Mouse (Mus musculus): ENCODE measurements around the gene Pgam1. TPM values are rescaled to one million over a fixed set of nuclear protein-coding genes. Genes with fewer than 3 reads are reported as not detected.

Gene Pgam1
- polyA plus RNA-seq, 1 experiment from 2014 or later = 152 TPM

DNA sequence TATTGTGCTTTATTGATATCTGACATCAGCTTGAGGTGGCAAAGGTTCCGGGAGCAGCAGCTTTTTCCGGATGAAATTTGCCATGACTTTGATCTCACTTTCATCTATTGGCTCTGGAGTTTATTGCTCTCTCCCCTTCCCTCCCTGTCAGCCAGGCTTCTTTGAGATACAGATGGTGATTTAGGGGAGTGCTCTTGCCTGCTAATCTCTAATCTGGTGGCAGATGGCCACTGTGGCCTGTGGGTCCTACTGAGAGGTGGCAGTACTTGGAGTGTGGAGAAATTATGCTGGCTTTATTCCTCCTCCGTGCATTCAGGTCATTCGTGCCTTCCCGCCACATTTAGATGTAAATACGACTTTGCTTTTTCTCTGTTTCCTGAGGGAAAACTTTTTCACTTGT lies 22.4 kb downstream of the Pgam1 start:
- Histone ChIP-seq H3K36me3 (ENCODE audit: insufficient read depth, low read length) (no peaks in the 10 kb centered on the region), H3K4me3 (ENCODE audit: low read depth, low read length) (peak overlapping the region; percentile 65), H3K9ac (replicated peaks; ENCODE audit: low read depth) (peak overlapping the region; percentile 51), H3K9me3 (ENCODE audit: low read length) (no peaks in the 10 kb centered on the region), H3K27me3 (replicated peaks; ENCODE audit: insufficient read depth, low read length) (no peaks in the 10 kb centered on the region), H3K4me1 (ENCODE audit: insufficient read depth, low read depth, low read length) (0 out of 2 replicates have a peak, but pooled peaks cover 4% of the 10 kb centered on the region), H3K4me2 (replicated peaks; ENCODE audit: low read depth, low read length) (peak overlapping the region; percentile 90), H3K27ac (ENCODE audit: low read length) (no peak overlapping the region)
- DNase-seq (ENCODE audit: low spot score) = no peak
- no peak for ATAC-seq
- TF ChIP-seq CTCF (IDR thresholded peaks at IDR 0.05) (no peak), EP300 (IDR thresholded peaks at IDR 0.05) (no peak)
- WGBS = 28% methylated on average over 6 of the region's 6 CpGs

GRCm38 (mm10) chr19:41935921-41936320 lies 24.2 kb downstream of the Pgam1 start:
- no peak for ATAC-seq
- Histone ChIP-seq H3K27me3 (replicated peaks; ENCODE audit: insufficient read depth, low read length) (no peaks in the 10 kb centered on the region), H3K27ac (ENCODE audit: low read length) (no peak overlapping the region), H3K4me2 (replicated peaks; ENCODE audit: low read depth, low read length) (no peak overlapping the region), H3K4me1 (ENCODE audit: insufficient read depth, low read depth, low read length) (0 out of 2 replicates have a peak, but pooled peaks cover 4% of the 10 kb centered on the region), H3K4me3 (ENCODE audit: low read depth, low read length) (no peak overlapping the region), H3K9me3 (ENCODE audit: low read length) (no peaks in the 10 kb centered on the region), H3K9ac (replicated peaks; ENCODE audit: low read depth) (no peak overlapping the region), H3K36me3 (ENCODE audit: insufficient read depth, low read length) (0 out of 2 replicates have a peak, but pooled peaks cover 3% of the 10 kb centered on the region)
- WGBS = 82% methylated on average over 1 of the region's 1 CpGs
- no peak for DNase-seq (ENCODE audit: low spot score)
- TF ChIP-seq CTCF (IDR thresholded peaks at IDR 0.05) = no peak
- no peak for TF ChIP-seq EP300 (IDR thresholded peaks at IDR 0.05)

- Histone ChIP-seq H3K27ac (ENCODE audit: low read length) (no peak overlapping the region), H3K9me3 (ENCODE audit: low read length) (no peaks in the 10 kb centered on the region), H3K4me3 (ENCODE audit: low read depth, low read length) (no peak overlapping the region), H3K4me2 (replicated peaks; ENCODE audit: low read depth, low read length) (no peak overlapping the region), H3K9ac (replicated peaks; ENCODE audit: low read depth) (no peak overlapping the region), H3K36me3 (ENCODE audit: insufficient read depth, low read length) (peaks cover 25% of the 10 kb centered on the region), H3K27me3 (replicated peaks; ENCODE audit: insufficient read depth, low read length) (no peaks in the 10 kb centered on the region), H3K4me1 (ENCODE audit: insufficient read depth, low read depth, low read length) (no peaks in the 10 kb centered on the region)
- WGBS = 86% methylated on average over 5 of the region's 5 CpGs
- no peak for ATAC-seq
- no peak for DNase-seq (ENCODE audit: low spot score)
- TF ChIP-seq EP300 (IDR thresholded peaks at IDR 0.05) (no peak), CTCF (IDR thresholded peaks at IDR 0.05) (no peak)
Measured at GRCm38 (mm10) chr19:41938539-41938938, 26.8 kb downstream of the Pgam1 start.

- H3K4me3 ChIP-seq (ENCODE audit: low read depth, low read length) = no peak overlapping the region
- no peak for ATAC-seq
- no peak for TF ChIP-seq CTCF (IDR thresholded peaks at IDR 0.05)
- no peak for TF ChIP-seq EP300 (IDR thresholded peaks at IDR 0.05)
- no peaks in the 10 kb centered on the region for H3K4me1 ChIP-seq (ENCODE audit: insufficient read depth, low read depth, low read length)
- H3K36me3 ChIP-seq (ENCODE audit: insufficient read depth, low read length) = peaks cover 65% of the 10 kb centered on the region
- H3K9me3 ChIP-seq (ENCODE audit: low read length) = no peaks in the 10 kb centered on the region
- WGBS = 87% methylated on average over 7 of the region's 7 CpGs
- no peak overlapping the region for H3K27ac ChIP-seq (ENCODE audit: low read length)
- H3K4me2 ChIP-seq (replicated peaks; ENCODE audit: low read depth, low read length) = no peak overlapping the region
- H3K9ac ChIP-seq (replicated peaks; ENCODE audit: low read depth) = no peak overlapping the region
- DNase-seq (ENCODE audit: low spot score) = no peak
- H3K27me3 ChIP-seq (replicated peaks; ENCODE audit: insufficient read depth, low read length) = no peaks in the 10 kb centered on the region
Measured at GRCm38 (mm10) chr19:41943841-41944240, 32.1 kb downstream of the Pgam1 start.

- TF ChIP-seq EP300 (IDR thresholded peaks at IDR 0.05) (no peak), CTCF (IDR thresholded peaks at IDR 0.05) (peak; percentile 64)
- H3K4me1 ChIP-seq (ENCODE audit: insufficient read depth, low read depth, low read length) = no peaks in the 10 kb centered on the region
- H3K9ac ChIP-seq (replicated peaks; ENCODE audit: low read depth) = no peak overlapping the region
- H3K36me3 ChIP-seq (ENCODE audit: insufficient read depth, low read length) = peaks cover 47% of the 10 kb centered on the region
- DNase-seq (ENCODE audit: low spot score) (peak; percentile 43), ATAC-seq (peak; percentile 55)
- no peaks in the 10 kb centered on the region for H3K9me3 ChIP-seq (ENCODE audit: low read length)
- no peaks in the 10 kb centered on the region for H3K27me3 ChIP-seq (replicated peaks; ENCODE audit: insufficient read depth, low read length)
- no peak overlapping the region for H3K4me2 ChIP-seq (replicated peaks; ENCODE audit: low read depth, low read length)
- no peak overlapping the region for H3K27ac ChIP-seq (ENCODE audit: low read length)
- no peak overlapping the region for H3K4me3 ChIP-seq (ENCODE audit: low read depth, low read length)
- WGBS = 77% methylated on average over 4 of the region's 4 CpGs
Measured at GRCm38 (mm10) chr19:41952287-41952686, 40.6 kb downstream of the Pgam1 start.

DNA sequence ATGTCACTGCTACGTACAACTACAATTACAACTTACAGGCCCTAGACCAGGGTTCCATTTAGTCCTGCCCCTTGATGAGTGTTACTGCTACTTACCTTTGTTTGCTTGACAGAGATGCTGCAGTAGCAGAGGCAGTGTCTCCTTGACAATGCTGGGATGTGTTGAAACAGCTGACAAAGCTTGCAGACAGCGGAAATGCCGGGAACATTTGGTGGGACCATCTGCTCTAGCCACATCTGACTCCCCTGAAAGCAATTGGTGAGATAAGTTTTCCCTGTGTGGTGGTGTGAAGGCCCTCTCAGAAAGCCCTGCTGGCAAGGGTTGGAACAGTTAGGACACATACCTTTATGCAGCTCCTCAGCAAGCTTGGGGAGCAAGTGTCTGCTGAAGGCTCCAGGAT lies 41.9 kb downstream of the Pgam1 start:
- no peak overlapping the region for H3K9ac ChIP-seq (replicated peaks; ENCODE audit: low read depth)
- no peak overlapping the region for H3K4me2 ChIP-seq (replicated peaks; ENCODE audit: low read depth, low read length)
- no peak for ATAC-seq
- H3K4me1 ChIP-seq (ENCODE audit: insufficient read depth, low read depth, low read length) = no peaks in the 10 kb centered on the region
- H3K4me3 ChIP-seq (ENCODE audit: low read depth, low read length) = no peak overlapping the region
- peaks cover 38% of the 10 kb centered on the region for H3K36me3 ChIP-seq (ENCODE audit: insufficient read depth, low read length)
- H3K27me3 ChIP-seq (replicated peaks; ENCODE audit: insufficient read depth, low read length) = no peaks in the 10 kb centered on the region
- no peaks in the 10 kb centered on the region for H3K9me3 ChIP-seq (ENCODE audit: low read length)
- no peak for DNase-seq (ENCODE audit: low spot score)
- TF ChIP-seq EP300 (IDR thresholded peaks at IDR 0.05) = no peak
- no peak for TF ChIP-seq CTCF (IDR thresholded peaks at IDR 0.05)
- no peak overlapping the region for H3K27ac ChIP-seq (ENCODE audit: low read length)
- WGBS = 92% methylated on average over 3 of the region's 3 CpGs

Other genes with a start within 250 kb of the Pgam1 start
- gene Slit1, start 168.3 kb upstream of the Pgam1 start, polyA plus RNA-seq (2015; fragmentation: Nextera tagmentation; extraction: Ambion mirVana) = 0.10 and 0.16 TPM in 2 replicates
- gene Arhgap19, start 109.9 kb upstream of the Pgam1 start, polyA plus RNA-seq (2015; fragmentation: Nextera tagmentation; extraction: Ambion mirVana) = 2.1 and 2.8 TPM in 2 replicates
- gene Frat1, start 82.0 kb upstream of the Pgam1 start, polyA plus RNA-seq (2015; fragmentation: Nextera tagmentation; extraction: Ambion mirVana) = 12.8 and 14.1 TPM in 2 replicates
- gene Frat2, start 63.8 kb upstream of the Pgam1 start, polyA plus RNA-seq (2015; fragmentation: Nextera tagmentation; extraction: Ambion mirVana) = 4.6 and 5.9 TPM in 2 replicates
- 2.7 and 2.9 TPM in 2 replicates for gene Rrp12, start 15.8 kb upstream of the Pgam1 start, polyA plus RNA-seq (2015; fragmentation: Nextera tagmentation; extraction: Ambion mirVana)
- 43.4 and 45.2 TPM in 2 replicates for gene Exosc1, start 21.5 kb downstream of the Pgam1 start, polyA plus RNA-seq (2015; fragmentation: Nextera tagmentation; extraction: Ambion mirVana)
- gene Zdhhc16, start 21.6 kb downstream of the Pgam1 start, polyA plus RNA-seq (2015; fragmentation: Nextera tagmentation; extraction: Ambion mirVana) = 46.9 and 55.1 TPM in 2 replicates
- gene Mms19, start 69.2 kb downstream of the Pgam1 start, polyA plus RNA-seq (2015; fragmentation: Nextera tagmentation; extraction: Ambion mirVana) = 12.8 and 16.5 TPM in 2 replicates
- gene Ubtd1, start 69.8 kb downstream of the Pgam1 start, polyA plus RNA-seq (2015; fragmentation: Nextera tagmentation; extraction: Ambion mirVana) = 21.3 and 23.2 TPM in 2 replicates
- 0.53 and 0.62 TPM in 2 replicates for gene Ankrd2, start 124.1 kb downstream of the Pgam1 start, polyA plus RNA-seq (2015; fragmentation: Nextera tagmentation; extraction: Ambion mirVana)
- gene Hoga1, start 133.7 kb downstream of the Pgam1 start, polyA plus RNA-seq (2015; fragmentation: Nextera tagmentation; extraction: Ambion mirVana) = 4.9 and 6.4 TPM in 2 replicates
- gene 4933411K16Rik, start 140.3 kb downstream of the Pgam1 start, polyA plus RNA-seq (2015; fragmentation: Nextera tagmentation; extraction: Ambion mirVana) = 0.10 and 0.14 TPM in 2 replicates
- gene Morn4, start 174.4 kb downstream of the Pgam1 start, polyA plus RNA-seq (2015; fragmentation: Nextera tagmentation; extraction: Ambion mirVana) = 5.5 and 5.8 TPM in 2 replicates
- gene Pi4k2a, start 178.5 kb downstream of the Pgam1 start, polyA plus RNA-seq (2015; fragmentation: Nextera tagmentation; extraction: Ambion mirVana) = 24.2 and 24.6 TPM in 2 replicates
- 114 and 135 TPM in 2 replicates for gene Avpi1, start 217.1 kb downstream of the Pgam1 start, polyA plus RNA-seq (2015; fragmentation: Nextera tagmentation; extraction: Ambion mirVana)
- 23.0 and 23.1 TPM in 2 replicates for gene Marveld1, start 235.5 kb downstream of the Pgam1 start, polyA plus RNA-seq (2015; fragmentation: Nextera tagmentation; extraction: Ambion mirVana)